Mouse (Mus musculus) fat pad, adult 2 months (tissue): ENCODE measurements around the gene Gli1.

Source experiments
- DNase-seq: peaks from one replicate; pipeline ENCODE4 v3.0.0-alpha.2; 2011; ENCODE audit warnings: low read depth, low spot score; ENCODE audit errors: extremely low read depth

Gli1 gene

DNA sequence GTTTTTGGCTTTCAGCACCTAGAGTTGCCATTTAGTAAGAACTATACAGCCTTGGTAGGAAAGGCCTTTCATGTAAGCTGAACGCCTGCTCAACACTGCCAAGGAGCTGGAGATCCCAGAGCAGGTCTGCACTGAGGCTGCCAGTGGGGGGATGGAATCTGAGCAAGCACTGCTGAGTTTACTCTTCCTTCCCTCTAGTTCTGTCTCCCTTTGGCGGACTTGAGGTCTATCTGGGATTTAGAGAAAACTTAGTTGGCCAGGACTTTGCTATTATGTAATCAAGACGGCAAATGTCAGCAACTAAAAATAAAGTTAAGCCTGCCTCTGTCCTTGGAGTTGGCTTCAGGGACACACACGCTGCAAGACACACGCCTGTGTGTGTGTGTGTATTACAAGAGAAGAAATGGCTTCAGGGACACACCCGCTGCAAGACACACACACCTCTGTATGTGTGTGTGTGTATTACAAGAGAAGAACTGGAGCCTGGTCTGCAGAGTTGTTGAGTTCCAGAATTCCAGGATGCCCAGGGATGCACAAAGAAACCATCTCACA, 48.7 kb downstream of the Gli1 start:
- DNase-seq: no peak

DNA sequence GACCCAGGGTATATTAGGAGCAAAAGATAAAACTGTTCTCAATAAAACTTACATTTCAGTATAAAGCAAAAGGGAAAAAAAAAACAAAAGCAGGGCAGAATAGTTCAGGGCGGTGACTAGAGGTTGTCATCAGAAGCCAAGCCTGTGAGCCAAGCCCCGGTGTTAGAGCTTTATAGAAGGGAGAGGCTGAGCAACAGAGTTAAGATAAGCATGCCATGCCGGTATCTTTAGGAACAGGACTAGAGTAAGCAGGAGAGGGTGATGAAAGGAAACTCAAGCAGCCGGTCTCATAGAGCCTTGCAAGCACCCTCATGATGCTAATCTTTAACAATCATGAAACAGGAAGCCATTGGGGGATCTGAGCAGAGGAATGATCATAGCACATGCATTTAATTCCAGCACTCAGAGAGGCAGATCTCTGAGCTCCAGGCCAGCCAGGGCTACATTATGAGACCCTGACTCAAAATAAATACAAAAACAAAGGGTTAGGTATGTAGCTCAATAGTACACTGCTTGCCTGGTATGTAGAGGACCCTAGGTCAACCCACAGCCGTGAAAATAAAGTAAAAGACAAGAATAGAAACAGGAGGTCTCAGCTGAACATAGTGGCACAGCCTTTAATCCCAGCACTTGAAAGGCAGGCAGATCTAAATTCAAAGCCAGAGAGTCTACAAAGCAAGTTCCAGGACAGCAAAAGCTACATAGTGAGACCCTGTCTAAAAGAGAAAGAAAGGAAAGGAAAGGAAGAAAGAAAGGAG, 49.7 kb downstream of the Gli1 start:
- DNase-seq: no peak

DNA sequence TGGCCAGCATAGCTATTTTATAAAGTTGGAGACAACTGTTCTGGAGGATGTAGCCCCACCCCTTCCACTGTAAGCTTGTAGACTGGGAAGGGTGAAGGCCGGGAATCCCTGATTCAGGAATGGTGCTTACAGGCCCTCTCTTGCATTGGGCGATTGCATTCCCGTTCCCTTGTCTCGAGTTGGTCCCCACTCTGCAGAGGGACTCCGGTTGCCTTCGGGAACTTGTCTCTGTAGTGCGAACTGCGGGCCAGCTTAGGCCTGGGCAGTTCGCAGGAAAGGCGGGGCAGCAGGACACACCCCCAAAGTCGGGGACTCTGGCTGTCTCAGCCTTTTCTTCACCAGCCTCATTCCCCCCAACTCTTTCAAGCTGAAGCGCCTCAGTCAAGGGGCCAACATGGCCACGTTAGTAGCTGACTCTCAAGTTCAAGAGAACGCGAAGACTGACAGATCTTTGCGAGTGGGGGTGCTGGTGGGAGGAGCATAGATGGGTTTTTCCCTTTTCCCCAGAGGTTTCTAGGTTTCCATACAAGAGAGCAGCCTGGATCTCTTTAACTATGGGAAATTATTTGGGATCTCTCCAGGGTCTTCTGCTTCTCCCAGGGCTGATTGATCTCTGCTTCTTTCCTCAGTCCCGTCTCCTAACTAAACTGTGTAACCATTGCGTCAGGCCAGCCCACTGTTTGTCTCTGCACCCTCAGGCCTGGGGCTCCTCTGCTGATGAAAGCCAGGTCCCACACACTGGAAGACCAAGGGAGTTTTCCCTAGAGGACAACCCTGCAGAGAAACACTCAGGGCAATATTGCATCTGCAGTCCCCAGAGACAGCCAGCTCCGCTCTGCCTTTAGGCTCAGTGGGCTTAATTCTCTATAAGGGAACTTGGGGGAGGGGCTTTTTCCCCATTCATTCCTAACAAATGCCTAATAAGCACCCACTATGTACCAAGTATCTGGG, 50.6 kb downstream of the Gli1 start:
- DNase-seq: no peak

DNA sequence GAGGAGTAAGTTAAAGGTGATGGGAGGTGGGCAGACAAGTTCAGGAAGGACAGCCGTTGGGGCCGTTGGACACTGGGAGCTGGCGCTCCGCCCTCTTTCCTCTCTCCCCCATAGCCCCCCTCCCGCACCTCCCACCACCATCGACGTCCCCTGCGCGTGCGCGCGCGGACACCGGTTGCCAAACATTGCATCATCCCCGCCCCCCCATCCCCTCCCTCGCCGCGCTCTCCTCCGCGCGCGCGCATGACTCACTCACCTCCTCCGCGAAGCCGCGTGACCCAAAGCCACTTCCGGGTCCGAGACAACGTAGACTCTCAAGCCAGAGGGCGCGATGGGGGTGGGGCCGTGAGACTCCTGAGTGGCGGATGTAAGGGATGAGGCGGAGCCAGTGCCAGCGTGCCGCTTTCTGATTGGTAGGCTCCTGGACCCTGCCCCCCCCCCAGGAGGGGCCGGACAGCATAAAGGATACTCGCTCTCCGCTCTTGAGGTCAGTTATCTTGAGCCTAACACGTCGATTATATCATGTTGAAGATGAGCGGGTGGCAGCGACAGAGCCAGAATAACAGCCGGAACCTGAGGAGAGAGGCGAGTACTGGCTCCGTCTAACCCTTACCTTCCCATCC, 51.4 kb downstream of the Gli1 start:
- peak; percentile 94 for DNase-seq

DNA sequence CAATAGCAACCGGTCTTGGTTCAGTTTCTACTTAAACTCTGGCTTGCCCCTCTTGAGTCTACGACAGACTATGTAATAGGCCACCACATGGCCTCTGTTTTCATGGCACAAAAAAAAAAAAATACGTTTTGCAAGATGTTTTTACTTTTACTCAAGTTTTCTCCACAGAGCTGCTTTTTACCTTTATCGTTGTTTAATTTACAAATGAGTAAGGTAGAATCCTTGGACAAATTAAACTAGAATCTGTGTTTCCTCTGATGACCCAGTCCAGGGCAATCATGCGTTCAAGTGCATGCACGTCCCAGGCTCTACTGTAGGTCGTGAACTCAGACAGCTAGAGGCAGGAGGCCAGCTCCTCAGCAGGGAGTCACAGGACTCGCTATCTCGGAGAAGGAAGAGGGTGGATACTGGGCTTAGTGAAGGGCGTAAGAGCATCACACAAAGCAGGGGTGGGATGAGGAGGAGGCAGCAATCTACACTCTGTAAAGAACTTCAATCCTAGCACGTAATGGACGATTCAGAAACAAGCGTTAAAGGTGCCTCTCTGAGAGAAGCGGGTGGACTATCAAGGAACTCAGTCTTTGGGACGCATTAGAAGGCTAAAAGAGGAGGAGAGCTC, 52.1 kb downstream of the Gli1 start:
- DNase-seq: no peak

DNA sequence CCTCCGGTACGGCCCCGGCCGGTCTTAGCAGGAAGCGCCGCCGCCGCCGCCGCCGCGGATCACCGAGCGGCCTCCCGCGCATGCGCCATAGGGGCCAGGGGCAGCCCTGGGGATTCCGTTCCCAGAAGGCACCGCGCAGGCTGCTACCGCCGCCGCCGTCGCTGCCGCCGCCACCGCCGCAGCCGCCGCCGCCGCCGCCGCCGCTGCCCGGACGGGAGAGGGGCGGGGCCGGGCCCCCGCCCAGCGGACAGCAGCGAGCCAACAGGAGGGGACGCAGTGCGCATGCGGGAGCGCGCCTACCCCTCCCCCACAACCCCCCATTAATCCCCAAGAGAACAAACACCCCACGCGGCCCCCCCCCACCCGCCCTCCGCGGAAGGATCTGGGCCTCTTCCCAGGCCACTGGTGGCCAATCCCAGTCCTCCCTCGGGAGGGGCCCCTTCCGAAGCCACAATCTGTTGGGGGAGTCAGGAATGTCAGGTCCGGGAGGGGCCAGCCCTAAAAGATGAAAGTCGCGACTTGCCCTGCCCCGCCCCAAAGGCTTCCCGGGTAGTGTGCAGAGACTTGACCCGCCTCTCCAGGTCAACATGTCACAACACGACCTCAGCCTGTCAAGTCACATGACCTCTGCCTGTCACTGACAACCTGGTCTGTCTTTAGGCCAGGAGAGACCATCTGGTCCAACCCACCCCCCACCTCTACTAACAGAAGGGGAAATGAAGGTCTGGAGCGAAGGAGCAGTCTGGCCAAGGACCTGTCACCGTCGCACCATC, 52.8 kb downstream of the Gli1 start, which contains the start of gene Mbd6:
Gene Mbd6 (minus strand): TSS at position 219 of the 773 bp plus-strand sequence.
- no peak for DNase-seq

DNA sequence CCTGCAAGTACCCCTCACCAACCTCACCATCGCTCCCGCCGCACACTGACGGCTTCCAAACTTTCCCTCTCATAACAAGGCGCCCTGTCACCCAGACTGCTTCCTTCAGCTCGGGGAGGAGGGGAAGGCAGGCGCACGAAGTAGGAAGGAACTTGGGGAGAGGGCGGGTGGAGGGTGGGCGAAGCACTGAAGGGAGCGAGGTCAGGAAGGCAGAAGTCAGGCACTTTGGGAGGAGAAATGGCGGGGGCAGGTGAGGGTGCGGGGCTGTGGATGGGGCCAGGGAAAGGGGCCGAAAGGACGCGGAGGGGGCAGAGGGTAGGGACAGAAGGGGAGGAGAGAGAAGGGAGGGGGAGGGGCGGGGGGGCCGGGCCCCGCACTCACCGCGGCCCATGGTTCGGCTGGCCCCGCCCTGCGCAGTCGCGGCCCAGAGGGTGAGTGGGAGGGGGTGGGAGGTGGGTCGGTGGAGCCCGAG, 53.4 kb downstream of the Gli1 start:
- no peak for DNase-seq

DNA sequence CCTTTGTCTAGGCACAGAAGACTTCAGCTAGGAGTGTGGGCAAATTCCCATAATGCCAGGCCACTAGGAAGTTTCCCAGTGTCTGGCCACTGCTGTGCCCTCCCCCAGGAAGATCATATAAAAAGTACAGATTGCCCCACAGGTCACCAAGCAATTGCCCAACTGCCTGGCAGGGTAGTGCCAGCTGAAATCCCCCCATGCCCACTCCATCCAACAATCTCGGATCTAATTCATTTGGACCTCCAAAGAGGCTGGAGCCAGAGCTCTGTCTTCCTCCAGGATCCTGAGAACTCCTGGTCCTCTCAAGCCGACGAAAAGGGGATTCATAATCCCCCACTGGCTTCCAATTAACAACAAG, 53.9 kb downstream of the Gli1 start:
- DNase-seq: no peak

DNA sequence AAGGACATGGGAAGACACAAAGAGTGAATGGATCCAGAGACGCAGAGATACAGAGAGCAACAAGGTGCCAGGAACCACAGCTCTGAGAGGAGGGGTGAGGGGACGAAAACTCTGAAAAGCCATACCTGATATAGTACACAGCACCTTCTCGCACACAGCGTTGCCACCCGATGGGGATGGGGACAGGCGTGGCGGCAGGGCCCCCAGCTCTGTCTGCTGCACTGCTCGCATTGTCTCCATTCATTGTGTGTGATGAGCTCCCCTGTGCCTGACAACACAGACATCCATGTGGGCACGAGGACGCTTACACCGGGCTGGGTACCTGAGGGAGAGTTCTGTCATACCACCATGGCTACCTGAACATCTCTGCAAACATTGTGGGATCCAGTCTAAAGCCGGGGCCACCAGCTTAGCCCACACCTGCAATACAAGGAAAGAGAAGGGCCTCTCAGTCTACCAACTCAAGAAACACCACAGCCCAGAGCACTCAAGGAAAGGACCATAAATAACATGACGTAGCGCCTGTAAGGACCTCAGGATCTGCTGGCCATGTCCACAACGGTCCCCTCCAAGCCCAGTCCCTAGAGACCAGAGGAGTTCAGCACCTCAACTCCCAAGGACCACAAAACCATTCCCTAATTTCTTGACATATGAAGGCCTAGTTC, 54.4 kb downstream of the Gli1 start:
- no peak for DNase-seq

DNA sequence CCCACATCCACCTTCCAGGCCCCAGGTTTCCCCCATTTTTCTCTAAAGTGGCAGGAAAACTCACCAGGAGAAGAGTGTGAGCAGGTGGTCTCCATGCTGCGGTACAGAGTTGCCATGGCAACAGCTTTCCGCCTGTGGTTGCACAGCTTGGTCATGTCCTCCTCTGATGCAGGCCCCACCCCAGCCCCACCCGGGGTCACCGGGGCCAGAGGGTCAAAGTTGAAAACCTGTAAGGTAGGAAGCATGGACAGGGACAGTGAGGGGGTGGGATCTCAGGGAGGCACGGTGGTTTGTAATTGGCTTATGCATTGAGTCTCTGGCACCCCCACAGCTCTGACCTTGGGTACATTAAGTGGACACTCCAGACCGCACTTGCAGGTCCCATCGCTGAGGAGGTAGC, 55.0 kb downstream of the Gli1 start:
- no peak for DNase-seq

DNA sequence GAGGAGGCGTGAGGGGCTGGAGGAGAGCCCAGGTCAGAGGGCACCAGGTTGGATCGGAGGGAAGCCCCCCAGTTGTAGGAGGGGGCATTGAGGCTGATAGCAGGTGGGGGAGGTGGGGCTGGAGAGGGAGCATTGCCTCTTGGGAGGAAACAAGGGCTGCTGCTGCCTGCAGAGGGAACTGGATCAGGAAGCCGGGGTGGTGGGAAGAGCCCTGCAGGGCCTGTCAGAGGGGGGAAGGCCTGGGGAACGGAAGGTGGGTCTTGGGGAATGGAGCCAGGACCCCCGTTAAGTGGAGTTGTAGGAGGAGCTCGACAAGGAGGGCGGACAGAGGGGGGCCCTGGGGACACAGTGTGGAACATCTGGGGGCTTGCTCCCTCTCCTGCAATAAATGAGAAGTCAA, 55.6 kb downstream of the Gli1 start:
- no peak for DNase-seq

DNA sequence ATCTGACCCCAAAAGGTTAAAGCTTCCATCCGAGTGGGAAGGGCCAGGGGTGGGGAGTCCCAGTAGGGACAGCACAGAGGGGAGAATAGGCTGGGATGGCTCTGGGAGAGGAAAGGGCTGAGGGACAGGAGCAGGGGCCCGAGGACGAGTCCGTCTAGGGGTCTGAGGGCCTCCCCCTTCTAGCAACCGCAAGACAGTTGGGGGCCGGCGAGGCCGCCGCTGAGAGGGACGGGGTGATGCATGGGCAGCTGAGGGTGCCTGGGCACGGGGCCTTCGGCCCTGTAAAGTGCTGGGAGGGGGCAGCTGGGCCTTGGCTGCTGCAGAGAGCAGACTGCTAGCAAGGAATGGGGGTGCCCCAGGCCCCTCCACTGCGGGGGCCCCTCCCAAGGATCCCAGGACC, 56.1 kb downstream of the Gli1 start:
- DNase-seq: no peak

DNA sequence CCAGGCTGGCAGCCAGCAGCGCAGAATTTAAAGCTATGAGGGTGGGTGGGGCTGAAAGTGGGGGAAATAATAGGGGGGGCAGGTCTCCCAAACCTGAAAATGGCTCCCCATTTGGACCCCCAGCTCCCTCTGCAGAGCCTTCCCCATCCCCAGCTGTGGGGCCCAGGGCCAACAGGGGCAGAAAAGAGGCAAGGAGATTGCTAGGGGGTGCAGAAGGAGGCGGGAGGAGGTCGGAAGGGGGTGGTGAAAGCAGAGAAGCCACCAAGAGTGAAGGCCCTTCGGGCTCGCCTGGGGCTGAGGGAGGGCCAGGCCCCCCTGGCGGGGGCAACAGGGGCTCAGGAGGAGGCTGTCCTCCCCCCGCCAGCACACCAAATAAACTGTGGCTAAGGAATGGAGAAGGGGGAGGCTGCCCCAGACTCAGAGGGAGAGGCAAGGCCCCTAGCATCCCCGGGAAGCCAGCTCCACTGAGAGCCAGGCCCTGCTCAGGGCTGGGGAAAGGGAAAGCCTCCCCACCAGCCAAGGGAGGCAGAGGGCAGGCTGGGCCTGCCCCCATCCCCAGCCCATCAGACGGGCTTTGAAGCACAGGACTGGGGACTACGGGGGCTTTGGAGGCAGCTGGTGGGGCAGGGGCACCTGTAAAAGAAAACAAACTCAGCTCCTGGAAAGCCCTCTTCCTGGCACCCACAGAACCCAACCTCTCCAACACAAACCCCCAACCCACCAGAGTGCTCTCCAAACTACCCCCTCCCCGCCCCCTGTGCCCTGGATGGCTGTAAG, 56.9 kb downstream of the Gli1 start:
- no peak for DNase-seq

DNA sequence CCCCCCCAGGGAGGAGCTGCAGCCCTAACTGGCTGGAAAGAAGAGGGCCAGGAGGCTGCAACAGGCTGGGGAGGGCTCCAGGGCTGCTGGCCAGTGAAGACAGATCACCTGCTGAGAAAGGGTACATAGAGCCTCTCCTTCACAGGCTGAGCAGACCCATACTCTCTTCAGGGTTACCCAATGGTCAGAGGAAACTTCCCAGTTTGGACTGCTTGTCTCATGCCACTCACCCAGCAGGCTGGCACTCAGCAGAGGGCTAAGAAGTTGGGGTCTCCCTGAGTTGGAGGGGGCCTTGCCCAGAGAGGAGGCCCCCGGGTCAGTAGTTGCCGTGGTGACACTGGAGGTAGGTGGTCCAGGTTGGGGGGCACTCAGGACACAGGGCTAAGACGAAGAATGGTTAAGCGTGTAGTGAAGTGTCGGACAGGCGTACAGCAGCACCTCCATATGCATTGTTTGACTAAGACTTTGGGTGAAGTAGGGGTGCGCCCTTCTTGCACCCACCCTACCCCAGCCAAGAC, 57.6 kb downstream of the Gli1 start:
- no peak for DNase-seq

DNA sequence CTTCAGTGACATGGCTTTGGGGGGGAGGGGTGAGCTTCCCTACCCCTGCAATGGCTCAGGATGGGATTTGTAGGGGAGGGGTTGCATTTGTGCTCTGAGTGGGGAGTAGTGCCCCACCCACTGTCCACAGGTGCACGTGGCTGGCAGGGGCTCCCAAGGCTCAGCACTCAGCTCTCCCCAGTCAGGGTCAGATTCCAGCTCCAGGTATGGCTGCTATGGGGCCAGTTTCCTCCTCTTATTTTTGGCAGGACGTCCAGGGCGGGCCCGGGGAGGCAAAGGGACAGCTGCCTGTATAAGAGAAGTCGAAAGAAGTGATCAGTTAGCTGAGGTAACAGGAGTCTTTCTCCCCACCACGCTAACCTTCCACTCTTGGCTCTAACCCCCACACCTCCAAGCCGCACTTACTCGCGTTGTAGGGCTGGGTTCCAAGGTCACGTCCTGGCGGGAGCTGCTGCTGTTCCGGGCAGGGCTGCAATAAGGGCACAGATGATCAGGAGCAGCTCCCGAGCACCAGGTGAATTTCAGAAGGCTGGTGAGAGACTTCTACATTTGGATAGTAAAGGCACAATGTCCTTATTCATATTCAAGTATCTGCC, 59.1 kb downstream of the Gli1 start:
- DNase-seq: no peak

DNA sequence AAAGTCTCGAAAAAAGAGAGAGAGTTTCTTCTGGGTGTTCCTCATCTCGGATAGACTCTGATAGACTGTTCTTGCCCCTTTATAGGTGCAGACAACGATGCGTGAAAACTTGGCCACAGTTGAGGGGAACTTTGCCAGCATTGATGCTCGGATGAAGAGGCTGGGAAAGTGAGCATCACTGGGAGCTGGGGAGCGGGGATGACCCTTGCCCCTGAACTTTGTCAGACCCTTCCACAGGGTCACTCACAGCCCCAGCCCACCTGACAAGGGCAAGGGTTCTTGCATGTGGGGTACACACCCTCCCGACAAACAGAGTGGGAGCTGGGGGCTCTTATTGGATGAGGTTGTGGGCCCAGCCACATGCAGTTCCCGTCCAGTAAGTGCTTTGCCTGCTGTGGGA, 60.5 kb downstream of the Gli1 start:
- DNase-seq: no peak
